Mouse (Mus musculus): ENCODE measurements at regions not wholly inside any gene's neighbourhood (a gene's known extent, or its start where the extent isn't known, plus 50 kb on each side); places are given as distances from the start of the nearest gene placed in this dataset.

DNA sequence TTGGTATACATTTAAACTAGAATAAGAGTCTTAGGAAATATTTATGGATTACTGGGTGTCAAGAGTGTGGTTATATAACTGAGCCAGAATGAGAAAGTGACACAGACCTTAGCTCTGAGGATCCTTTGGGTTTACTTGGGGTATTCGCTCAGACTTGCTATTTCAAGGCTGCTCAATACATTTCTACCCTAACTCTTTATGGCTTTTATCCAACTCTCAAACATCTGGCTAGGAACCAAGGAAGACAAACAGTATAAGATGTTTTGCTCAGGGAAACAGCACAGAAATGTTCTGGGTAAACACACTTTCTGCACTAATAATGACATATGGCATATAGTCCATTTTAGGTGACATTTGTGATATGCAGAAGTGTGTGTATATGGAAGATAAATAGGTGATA, 153.8 kb upstream of the Cxxc4 start:
- no peak for DNase-seq (ENCODE audit: low spot score in 2 of 2)

DNA sequence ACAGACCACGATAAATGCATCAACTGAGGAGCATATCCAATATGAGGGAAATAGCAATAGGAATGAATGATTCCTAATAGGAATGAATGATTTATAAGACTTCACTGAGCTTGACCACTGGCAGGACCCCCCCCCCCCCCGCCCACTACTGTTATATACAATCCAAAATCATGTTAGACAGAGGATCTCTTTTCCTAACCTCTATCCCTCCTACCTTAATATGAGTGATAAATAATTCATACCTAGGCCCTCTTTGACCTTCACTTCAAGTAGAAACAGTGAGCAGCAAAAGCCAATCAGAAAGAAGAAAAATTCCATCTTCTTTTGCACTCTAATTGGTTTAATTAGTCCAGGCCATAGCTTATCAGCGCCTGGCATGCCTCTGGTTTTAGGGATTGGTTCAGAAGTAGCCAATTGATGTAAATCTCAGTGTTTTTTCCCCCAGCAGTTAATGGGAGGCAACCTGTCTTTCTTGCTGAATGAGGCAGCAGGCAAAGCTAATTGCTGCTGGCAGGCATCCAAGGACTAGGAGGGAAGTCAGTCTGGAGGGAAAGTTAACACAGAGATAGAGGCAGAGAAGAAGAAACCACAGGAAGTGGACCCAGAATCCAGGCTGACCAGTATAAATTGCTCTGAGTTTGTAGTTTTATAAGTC, 136.7 kb upstream of the Cxxc4 start:
- peak; percentile 8 to 25 for DNase-seq (ENCODE audit: low spot score in 2 of 2)

DNA sequence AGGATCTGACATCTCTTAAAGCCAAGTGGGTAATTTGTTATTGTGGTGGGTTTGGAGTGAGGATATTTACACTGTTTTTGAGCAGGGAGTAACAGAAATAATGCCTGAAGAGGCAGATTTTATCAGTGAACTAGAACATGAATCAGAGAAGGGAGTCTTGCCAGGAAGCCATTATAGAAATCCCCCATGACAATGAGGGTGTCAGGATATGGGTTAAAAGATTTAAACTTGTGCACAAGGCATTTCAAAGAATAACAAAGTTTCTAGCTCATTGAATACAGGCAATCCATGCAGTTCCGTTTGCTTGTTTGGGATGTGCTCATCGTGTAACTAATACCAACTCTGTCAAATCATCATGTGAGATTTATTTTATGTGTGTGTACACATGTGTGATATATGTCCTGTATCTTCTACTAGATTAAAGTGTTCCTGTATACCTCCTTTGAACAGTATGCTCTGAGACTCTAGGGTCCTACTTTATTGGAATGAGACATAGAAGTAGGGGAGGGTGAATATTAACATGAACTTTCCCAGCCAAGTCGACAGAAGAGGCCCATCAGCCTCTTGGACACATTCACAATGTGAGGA, 134.0 kb upstream of the Cxxc4 start:
- no peak for DNase-seq (ENCODE audit: low spot score in 2 of 2)

DNA sequence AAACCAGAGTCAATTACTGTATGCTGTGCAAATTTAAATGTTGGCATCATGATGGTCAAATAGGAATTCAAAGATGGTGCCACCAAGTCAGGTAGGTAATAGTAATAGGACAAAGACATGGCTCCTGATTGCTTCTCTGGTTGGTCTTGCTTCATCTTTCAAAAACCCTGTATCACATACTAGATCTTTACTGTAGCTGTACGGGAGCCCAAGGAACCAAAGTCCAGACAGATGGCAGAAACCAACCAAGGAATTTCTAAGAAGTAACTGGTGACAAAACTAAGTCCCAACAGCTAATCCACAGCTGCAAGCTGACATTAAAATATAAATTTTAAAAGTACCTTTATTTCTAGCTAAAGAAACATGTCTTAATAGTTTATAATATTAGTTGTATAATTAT, 131.7 kb upstream of the Cxxc4 start:
- no peak for DNase-seq (ENCODE audit: low spot score in 2 of 2)

DNA sequence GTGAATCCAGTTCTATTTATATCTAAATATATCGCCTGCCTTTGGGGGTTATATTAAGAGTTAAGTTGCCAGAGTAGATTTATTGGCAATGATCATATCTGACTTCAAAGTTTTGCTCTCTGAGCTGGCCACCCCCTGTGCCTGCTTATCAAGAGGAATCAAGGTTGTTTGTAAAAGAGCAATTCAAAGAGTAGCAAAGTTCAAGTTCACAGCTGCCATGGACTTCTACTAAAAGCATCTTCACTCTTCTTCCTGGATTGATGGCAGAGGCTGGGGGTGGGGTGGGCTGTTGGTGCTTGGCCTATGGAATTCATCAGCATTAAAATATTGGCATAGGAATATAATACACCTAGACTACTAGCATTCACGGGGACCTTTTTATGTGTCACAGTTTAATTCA, 131.2 kb upstream of the Cxxc4 start:
- DNase-seq (ENCODE audit: low spot score in 2 of 2): no peak

DNA sequence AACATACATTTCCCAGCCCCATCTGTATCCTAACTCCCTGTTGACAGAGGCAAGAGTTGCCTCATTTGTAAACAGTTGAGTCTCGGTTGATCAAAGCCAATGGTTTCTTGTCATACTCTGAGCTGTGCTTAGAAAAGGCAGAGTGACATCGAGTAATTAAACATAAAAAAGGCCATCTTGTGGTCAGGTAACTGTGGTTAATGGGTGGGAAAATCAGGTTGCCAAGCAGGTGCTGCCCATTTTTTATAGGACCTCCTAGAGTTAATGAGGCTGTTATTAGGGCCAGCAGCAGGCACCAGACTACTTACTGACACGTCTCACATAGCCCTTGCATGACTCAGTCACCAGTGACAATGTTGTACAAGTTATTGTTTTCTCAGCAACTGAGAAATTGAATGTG, 130.7 kb upstream of the Cxxc4 start:
- DNase-seq (ENCODE audit: low spot score in 2 of 2): no peak

DNA sequence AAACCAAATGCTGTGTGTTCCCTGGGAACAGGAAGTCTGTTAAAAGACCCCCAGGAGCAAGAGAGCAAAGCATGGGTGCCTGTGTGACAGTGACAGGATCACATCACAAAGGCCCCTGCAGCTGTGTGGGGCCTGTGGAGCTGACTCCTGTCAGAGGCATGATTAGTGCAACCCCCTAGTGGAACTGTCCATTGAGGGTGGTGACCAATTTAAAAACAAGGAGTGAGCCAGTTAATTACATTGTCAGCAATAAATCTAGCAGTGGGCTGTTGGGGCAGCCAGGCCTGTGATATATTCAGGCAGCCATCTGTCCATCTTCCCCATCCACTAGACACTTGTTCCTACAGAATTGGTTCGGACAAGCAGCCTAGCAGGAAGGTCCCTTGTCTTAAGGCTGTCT, 121.8 kb upstream of the Cxxc4 start:
- DNase-seq (ENCODE audit: low spot score in 2 of 2): no peak

DNA sequence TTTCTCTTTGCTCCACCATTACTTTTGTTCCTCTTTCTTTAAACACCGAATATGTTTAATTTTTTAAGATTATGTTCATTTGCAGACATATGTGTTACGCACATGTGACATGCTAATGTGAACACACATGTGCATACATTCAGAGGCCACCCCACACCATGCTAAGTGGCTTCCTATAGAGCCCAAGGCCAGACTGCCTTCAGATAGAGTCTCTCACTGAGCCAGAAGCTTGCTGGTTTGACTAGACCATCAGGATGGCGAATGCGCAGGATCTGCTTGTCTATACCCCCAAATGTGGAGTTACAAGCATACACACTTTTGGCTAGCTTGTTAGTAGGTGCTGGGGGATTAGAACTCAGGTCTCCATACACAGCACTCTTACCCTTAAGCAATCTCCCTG, 121.3 kb upstream of the Cxxc4 start:
- no peak for DNase-seq (ENCODE audit: low spot score in 2 of 2)

DNA sequence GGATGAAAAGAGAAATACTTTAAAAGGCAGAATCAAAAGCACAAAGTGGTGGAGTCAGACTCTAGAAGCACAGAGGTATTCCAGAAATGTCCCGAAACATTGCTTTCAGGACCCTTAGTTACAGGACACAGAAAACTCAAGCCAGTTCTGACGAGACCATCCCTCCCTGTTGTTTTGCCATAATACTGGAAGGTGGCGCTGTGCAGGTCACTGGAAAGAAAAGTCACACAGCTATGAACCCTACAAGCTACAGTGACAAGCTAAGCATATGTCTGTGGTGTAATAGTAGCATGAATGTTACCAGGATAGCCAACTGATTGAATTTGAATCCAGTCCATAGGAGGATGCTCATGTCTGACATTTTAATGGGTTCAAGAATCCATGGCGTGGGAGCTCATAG, 117.4 kb upstream of the Cxxc4 start:
- DNase-seq (ENCODE audit: low spot score in 2 of 2): no peak

DNA sequence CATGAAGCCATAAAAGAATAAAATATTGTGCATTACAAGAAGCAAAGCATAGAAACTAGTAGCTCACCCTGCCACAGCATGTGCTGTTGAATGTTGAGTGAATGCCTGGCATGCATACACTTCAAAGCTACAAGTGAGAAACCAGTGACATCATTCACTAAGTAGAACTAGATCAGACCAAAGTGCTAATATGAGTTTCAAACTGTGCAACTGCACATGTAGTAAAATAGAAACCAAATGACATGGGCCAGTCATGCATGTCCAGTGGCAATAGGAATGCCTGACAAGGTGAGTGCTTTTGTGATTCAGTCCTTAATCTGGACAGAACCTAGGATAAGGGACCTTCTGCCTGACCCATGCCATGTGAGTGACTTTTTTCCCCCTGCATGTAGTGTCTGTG, 111.3 kb upstream of the Cxxc4 start:
- DNase-seq (ENCODE audit: low spot score in 2 of 2): no peak

DNA sequence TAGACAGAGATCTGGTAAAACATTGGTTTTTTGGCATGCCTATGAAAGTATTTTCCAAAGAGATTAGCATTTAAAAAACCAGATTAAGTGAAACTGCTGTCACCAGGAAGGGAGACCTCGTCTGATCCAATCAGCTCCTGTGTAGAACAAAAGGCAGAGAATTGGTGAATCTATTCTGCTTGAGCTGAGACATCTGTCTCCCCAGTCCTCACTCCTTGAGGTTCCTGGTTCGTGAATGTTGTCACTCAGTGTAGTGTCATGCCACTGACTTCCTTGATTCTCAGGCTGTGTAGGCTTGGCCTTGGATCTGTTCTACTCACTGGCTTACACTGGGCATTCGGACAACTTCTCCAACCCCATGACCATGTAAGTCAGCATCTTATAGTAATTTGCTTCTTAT, 105.9 kb upstream of the Cxxc4 start:
- DNase-seq (ENCODE audit: low spot score in 2 of 2): no peak

DNA sequence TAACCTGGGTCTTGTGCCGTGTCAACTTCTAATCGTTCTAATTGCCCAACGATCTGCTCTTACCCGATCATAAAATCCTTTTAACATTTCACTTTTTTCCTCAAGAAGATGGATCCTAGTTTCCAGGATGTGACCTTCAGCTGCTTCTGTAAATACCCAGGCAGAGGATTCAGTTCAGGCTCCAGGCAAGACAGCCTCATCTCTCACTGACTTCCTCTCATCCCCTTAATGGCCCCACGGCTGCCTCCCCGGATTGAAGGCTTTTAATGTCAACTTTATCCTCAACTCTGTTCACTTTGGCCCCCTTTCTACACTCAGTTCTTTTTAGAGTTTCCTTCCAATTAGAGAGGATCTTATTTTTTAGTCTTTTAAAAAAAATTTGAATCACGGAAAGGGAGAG, 91.0 kb upstream of the Cxxc4 start:
- no peak for DNase-seq (ENCODE audit: low spot score in 2 of 2)

DNA sequence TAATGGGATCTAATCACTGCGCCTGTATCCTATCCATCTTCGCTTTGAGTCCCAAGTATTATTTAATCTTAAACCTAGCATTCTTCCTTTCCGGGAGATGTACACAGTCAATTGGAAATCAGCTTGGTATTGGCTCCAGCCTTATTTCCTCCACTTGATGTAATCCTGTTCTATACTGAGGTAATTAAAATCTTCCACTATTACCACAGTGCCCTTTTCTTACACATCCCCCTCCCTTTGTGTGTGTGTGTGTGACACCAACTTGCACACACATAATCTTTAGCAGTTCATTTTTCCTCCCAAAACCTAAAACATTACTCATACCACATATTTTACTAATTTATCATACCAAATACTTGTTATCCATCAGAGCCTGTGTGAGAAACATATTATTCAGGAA, 90.3 kb upstream of the Cxxc4 start:
- no peak for DNase-seq (ENCODE audit: low spot score in 2 of 2)

DNA sequence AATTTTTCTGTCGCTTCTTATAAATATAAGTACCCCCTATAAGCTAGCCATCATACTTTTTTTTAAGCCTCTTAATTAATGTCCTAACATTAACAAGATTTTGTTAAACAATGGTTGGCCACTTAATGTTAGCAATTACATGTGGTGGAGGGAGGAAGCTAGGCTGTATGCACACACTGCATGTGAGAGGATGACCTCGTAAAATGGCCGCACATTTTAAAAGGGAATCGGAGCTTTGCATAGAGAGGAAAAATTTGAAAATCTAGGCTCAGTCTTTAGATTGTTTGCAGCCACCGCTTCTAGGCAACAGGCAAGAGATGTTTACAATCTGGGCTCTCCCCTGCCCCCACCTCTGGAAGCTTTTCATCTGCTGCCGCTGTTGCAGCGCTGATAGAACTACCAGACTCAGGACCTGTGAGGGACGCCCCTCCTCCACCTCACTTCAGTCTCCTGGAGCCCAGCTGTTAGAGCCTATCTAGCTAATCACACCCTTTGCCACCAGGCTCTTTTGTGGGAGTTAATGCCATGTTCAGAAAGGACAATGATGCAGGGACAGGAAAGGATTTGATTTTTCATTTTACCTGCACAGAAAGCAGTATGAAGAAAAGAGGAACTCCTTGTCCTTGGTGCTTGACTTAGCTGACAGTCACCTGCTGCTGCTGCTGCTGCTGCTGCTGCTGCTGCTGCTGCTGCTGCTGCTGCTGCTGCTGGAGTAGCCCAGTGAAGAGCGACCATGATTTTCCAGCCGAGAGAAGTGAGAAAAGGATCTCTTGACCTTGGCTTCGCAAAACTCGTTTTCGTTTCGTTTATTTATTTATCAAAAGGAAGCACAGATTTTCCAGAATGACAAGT, 89.7 kb upstream of the Cxxc4 start:
- peak; percentile 24 to 37 for DNase-seq (ENCODE audit: low spot score in 2 of 2)

DNA sequence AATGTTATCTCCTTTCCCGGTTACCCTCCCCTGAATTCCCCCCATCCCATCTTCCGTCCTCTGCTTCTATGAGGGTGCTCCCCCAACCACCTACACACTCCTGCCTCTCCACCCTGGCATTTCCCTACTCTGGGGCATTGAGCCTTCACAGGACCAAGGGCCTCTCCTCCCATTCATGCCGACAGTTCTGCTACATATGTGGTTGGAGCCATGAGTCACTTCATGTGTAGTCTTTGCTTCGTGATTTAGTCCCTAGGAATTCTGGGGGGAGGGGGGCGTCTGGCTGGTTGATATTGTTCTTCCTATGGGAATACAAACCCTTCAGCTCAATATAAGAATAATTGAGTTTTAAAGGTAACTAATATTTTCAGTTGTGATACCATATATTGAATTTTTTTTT, 74.0 kb upstream of the Cxxc4 start:
- no peak for DNase-seq (ENCODE audit: low spot score in 2 of 2)

DNA sequence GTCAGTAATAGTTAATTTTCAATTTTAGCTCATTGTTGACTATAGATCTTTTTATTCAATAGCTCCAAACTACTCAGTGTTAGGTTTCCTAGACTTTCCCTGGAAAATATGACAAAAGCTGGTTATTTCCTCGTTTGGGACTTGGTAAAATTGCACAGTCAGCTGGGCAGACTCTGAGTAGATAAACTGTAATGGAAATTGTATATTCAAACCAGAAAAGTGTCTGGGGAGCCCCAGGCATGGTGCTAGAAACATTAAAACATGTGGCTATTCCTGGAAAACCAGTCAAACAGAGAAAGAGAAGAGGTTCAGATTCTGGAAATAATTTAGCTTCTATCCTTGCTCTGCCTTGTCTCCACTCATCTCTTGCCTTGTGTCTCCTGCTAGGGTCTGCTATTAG, 66.4 kb upstream of the Cxxc4 start:
- DNase-seq (ENCODE audit: low spot score in 2 of 2): no peak

DNA sequence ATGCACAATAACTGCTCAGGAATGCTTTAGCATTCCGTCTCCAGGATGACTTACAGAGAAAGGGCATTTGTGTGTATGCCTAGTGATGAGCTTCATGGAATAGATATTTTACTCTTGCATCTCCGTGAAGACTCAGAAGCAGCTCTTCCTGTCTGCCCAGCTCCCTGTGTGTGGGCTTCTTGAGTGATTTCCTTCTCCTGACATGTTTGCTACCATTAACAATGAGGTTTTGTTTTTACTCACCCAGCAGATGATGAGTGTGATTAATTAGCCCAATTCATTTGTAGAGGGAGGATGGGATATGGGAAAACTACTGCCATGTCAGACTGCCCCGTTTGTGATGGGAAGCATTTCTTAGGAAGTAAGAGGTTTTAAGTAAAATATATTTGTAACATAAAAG, 63.9 kb upstream of the Cxxc4 start:
- no peak for DNase-seq (ENCODE audit: low spot score in 2 of 2)

DNA sequence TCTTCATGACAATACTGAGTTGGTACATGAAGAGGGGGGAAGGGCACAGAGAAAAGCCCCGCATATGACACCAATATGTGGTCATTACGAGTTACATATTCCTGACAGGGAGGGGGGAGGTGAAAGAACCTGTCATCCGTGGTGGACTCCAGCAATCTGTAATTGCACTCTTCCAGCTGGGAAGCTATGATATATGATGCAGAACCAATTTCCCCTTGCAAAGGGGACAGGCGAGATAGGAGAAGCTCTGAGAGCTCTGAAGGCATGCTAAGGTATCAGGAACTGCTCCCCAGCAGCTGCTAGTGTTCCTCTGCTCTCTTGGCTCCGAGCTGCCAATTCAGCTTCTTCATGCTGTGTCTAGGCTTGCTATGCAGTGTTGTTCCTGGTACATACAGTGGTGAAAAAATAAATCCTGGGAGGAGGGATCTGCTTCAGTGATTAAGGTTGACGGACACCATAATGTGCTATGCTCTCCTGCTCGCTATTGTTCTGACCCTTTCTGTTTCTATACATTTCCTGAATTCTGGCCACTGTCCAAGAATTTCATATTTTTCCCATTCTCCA, 57.7 kb upstream of the Cxxc4 start:
- no peak for DNase-seq (ENCODE audit: low spot score in 2 of 2)

DNA sequence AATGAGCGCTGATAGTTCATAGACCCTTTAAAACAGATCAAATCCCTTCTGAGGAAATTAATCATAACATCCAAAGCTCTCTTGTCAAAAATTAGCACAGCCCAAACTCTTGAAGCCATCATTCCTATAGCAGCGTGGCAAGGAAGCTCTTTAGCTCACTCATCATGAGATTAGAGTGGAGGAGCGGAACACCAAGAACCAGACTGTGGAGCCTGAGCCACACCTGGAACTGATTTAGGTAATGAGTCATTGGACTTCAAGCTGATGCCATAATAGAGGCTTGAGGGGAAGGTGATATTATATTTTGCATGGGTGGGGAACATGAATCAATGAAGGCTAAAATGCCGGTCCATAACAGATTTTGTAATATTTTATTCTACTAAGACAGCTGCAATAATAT, 52.2 kb upstream of the Cxxc4 start:
- DNase-seq (ENCODE audit: low spot score in 2 of 2): no peak

Measured in layer of hippocampus, postnatal 14 days (tissue).